Mouse (Mus musculus) kidney, postnatal 25 days (tissue): ENCODE measurements at regions not wholly inside any gene's neighbourhood (a gene's known extent, or its start where the extent isn't known, plus 50 kb on each side); places are given as distances from the start of the nearest gene placed in this dataset.
A peak's percentile ranks its signal among the peaks of the same experiment; 100 is the strongest.
"Not testable (repeated sequence)": the region's sequence is repeated elsewhere in the genome, so short reads cannot be mapped to it uniquely, and the experiment has no call there.

Experiments
- DNase-seq, 2 experiments: peaks; one replicate each; pipeline ENCODE4 v3.0.0; 2021; ENCODE audit warnings: mixed read lengths in 2 of 2

DNA sequence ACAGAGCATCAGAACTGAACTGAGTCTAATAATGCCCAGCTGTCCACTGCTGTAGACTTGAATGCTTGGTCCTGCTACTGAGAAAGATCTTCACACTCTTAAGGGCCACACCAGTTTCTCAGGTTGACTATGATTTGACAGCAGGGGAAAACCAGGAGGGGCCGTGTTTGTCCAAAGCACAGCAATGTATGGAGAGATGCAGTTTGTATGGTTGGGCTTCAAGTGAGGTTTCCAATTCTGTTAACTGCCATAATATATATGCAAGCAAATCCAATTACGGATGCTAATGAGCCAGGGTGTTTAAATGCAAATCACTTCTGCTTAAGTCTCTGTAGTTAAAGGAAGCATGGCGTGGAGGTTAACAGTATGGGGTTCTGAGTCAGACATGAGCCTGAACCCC is 157.2 kb upstream of the 1700056E22Rik start:
- DNase-seq: no peak

DNA sequence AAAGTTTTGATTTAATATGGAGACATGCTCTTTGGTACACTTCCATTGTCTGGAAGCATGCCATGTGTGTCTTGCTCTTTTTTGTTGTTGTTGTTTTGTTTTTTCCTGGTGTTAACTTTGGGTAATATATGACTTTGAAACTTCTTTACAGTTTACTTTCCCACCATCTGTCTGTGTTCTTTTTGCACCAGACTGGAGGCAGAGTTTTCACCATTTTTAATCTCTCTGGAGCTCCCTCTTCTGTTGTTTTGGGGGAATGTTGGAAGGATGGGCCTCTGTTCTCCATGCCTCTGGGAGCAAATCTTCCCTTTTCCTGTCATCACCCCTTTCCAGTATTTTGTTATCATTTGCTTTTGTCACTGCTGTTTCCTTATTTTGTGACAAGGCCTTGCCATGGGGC is 153.5 kb upstream of the 1700056E22Rik start:
- DNase-seq: no peak

DNA sequence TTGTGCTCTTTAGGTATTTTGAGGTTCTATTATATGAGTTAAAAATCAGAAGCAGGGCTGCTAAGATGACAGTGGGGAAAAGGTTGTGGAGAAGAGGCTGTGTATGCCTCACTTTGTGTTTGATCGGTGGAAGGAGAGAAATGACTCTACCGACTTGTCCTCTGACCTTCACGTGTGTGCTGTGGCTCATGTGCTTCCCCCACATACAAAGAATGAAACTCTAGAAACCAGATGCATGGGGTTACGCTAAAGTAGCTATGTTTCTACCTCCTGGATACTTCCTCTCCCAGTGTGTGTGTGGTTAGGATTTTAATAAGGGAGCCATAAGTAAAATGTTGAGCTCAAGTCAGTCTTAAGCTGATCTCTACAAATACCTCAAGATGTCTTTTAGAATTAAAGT is 148.1 kb upstream of the 1700056E22Rik start:
- DNase-seq: no peak

DNA sequence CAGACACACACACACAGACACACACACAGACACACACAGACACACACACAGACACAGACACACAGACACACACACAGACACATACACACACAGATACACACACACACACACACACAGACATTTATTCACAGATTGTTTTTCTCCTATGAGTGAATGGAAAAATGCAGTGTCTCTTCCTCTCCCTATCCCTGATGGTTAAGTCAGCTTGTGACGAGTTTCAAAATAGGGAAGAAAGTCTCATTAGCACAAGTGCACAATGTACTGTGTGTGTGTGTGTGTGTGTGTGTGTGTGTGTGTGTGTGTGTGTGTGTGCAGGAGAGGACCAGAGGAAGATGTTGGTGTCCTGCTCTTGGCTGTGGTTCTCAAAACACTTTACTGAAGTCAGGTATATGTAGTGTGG is 140.3 kb upstream of the 1700056E22Rik start:
- not testable (repeated sequence) for DNase-seq

DNA sequence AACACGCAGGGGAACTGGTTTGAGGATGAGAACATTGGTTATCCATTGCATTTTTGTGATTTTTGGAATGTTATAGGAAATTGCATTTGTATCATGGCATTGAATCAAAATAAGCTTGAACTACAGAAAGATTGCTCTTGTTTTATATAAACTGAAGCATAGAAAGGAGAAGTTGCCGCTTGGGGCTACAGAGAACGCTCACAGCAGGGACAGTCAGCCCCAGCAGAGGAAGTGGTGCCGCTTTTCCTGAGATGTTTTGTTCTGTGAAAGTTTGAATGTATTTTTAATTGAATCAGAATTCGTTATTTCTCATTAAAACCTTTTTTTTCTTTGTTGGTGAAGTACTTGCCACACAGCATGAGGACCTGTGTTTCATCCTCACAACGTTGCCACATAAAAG is 139.6 kb upstream of the 1700056E22Rik start:
- DNase-seq: no peak

DNA sequence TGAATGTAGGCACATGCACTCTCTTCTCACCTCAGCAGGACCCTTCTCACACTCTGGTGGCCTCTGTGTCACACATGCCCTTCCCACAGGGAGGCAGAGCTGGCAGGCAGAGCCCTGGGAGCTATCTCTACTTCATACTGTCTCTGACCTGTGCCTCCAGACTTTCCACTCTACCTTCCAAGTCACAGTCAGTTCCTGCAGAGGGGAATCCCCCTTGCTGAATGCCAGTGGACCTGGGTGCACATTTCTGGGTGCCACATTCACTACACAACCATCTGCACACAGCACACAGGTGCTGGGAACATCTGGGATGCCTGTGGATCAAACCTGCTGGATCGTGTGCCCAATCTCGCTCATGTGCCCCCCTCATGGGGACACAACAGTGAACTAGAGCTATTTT is 138.9 kb upstream of the 1700056E22Rik start:
- no peak for DNase-seq

DNA sequence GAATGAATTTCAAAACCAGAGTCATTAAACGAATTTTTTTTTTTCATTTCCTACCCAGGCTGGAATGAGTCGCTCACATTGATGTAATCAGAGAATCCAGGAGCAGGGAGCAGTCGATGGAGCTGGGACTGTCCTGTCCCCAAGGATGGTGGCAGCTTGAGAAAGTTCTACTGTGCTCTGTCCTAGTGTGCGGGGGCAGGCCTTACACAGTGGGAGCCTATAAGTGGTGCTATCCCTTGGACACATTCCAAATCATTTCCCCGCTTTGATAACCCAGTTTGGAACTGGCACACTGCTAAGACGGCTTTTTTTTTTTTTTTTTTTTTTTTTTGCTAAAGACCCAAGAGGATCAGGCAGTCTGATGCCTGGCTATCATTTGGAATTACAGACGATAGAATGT is 137.5 kb upstream of the 1700056E22Rik start:
- no peak for DNase-seq

DNA sequence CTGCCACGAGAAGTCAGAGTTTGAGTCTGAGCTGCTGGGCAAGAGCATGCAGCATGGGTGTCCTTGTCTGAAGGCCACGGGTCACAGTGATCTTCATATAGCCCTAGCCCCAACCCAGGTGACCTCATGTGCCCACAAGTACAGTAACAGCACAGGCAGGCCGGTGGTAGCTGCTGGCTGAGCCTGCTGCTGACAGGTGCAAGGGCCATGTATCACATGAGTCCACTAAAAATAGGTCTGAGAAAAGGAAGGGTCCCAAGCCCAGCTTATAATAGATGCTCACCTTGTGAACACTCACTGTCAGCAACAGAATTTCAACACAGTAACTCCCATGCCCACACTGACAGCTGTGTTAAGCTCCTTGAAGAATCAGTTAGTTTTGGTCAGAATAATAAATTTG is 136.8 kb upstream of the 1700056E22Rik start:
- no peak for DNase-seq

DNA sequence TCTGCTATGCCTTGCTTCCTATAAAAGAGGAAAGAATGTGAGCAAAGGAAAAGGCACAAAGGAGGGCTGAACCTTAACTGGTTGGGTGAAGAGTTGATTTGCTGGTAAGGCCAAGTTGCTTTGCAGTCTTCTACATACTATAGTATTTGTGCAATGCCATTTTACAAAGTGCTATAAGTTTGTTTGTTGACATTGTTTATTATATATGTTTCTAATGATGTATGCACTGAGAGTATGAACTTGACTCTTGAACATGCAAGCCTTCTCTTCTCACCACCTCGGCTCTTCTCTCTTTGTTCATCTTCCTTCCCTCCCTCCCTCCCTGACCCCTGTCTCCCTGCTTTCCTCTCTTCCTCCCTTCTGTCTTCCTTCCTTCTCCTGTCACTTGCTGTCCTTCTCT is 135.9 kb upstream of the 1700056E22Rik start:
- no peak for DNase-seq

DNA sequence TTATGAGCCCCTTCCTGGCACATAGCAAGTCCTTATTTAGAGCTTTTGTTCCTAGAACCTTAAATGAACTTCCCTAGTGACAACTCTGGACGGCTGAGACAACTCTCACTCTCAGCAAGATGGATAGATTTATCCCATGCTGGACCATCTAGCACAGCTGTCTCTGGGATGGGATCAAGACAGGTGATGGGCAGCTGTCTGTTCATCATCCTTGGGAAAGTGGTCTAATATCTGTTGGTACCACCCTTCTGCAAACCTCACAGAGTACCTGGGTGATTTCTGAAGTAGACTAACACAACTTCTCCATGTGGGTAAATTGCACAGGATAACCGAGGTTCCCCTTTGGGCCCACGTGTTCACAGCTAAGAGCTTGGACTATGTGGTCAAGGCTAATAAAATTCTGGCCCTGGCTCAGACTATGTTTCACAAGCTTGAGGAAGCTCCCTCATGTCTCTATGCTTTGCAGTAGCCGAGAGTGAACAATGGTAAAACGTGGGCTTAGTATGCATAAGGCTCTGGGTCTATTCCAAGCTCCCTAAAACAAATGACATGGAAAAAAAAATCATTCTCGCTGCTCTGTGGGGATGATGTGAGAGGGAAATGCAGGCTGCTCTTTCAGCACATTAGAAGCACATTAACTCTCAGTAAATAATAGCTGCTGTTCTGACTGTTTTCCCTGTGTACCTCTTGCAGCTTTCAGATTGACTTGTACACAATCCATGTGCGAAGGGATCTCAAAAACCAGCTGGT is 135.1 kb upstream of the 1700056E22Rik start:
- DNase-seq: no peak

DNA sequence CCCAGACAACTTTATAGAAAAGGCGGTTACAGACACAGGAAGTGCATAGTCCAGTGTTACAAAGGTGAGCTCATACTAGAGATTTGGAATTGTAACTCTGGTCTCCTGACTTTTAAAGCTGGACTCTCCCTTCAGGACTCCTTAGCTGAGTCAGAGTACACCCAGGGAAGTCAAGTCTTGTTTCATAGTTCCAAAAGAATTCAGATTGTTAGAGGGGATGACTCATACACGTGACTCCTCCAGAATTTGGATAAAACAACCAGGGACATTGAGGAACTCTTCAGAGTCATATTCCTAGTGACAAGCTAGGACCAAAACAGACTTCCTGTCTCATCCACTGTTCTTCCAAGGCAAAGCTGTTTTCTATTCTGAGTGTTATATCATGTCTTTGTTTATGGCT is 132.8 kb upstream of the 1700056E22Rik start:
- DNase-seq: no peak

DNA sequence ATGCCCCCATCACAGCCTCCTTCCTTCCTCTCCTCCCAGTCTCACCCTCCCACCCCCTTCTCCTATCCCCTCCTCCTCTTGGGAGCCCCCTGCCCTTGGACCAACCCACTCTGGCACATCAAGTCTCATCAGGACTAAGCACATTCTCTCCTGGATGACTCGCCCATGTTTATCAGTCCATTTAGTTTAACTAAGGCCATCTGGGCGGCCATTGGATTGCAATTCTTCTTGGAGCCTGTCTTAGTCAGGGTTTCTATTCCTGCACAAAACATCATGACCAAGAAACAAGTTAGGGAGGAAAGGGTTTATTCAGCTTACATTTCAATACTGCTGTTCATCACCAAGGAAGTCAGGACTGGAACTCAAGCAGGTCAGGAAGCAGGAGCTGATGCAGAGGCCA is 128.4 kb upstream of the 1700056E22Rik start:
- not testable (repeated sequence) for DNase-seq

DNA sequence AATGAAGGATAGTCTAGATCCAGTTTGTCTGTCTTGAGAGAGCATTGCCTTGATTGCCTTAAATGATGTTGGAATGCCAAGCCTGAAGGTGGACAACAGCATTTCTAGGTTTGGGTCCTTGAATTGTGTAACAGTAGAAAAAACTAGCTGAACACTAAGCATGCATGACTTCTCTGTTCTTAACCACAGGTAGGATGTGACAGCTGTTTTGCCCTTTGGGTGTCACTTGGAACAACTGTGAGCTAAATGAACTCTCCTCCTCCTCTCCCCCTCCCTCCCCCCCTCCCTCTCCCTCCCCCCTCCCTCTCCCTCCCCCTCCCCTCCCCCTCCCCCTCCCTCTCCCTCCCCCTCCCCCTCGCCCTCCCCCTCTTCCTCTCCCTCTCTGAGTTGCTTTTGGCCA is 113.6 kb upstream of the 1700056E22Rik start:
- DNase-seq: no peak

DNA sequence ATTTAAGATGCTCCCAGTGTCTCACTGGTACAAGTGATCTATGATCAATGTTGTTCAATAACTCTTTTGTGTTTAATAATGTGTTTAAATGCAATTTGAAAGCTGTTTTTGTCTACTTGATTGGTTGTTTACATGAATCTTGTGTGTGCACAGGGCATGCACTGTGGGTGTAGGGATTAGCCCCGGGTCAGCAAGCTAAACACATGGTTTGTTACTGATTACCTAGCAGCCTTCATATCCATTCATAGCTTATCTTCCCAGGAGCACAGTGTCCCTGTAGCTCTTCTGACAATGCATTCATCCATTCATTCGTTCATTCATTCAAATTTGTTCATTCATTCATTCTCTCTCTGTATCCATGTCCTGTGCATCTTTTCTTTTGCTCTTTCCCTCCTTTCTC is 108.9 kb upstream of the 1700056E22Rik start:
- peak in 1 of 2 experiments; percentile 3 for DNase-seq

DNA sequence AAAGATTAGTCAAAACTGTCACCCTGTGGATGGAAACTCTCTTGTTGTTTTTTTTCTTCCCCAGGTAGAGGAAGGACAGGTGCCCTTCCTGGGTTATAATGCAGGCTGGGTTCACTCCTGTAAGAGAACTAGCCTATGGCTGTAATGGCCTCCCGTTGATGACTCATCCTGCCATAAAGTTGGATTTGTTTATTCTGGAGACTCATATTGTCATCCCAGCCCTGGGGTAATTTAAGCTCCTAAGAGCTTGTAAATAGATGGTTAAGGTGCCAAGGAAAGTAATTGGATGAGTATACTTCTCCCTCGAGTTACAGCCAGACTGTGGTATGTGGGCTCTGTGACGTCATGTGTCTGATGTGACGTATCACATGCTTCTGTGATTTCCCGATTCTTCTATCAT is 106.4 kb upstream of the 1700056E22Rik start:
- DNase-seq: no peak

DNA sequence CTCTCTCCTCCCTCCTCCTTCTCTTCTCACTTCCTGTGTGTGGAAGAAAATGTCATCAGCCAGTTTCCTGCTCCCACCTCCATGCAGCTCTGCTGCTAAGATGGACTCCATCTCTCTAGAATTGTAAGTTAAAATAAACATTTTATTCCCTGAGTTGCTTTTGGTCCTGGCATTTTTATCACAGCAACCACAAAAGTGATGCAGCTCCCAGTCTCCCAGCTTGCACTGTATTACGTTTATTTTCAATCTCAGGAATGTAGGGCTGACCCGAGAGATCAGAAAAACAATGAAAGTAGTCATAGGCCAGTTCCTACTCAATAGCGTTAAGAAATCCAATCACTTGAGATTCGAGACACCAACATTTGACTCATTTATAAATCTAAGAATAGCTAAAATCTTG is 106.0 kb upstream of the 1700056E22Rik start:
- no peak for DNase-seq

DNA sequence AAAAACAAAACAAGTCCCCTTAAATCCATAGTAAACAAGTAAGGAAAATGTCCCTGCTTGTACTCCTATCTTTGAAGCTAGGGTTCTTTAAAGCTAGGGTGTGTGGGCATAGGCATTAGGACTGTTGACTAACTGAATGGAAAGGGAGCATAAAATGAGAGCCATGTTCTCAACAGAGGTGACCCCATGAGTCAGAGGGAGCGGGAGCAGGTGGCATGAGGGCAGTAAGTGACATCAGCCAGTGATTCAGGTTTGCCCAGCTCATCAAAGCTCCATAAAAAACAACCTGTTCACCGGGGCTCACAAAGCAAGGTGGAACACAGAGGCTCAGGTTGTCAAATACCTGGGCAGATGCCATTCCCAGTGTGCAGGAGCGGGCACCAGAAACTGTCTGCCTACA is 104.6 kb upstream of the 1700056E22Rik start:
- DNase-seq: no peak

DNA sequence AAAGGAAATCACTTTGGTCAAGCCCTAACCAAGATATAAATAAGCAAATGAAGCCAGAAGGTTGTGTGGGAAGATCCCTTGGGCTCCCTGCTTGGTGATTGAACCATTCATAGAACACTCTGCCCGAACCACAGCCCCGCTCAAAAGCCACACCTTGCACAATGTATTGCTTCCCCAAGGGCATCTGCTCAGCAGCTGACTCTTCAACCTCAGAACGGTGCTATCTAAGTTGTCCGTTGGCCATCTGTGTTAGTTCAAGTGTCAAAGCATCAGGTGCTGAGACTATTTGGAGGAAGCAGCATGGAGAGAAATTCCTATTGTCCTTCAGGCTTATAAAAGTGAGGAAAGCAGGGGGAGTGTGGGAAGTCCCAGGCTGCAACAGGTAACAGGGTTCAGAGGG is 96.8 kb upstream of the 1700056E22Rik start:
- no peak for DNase-seq

DNA sequence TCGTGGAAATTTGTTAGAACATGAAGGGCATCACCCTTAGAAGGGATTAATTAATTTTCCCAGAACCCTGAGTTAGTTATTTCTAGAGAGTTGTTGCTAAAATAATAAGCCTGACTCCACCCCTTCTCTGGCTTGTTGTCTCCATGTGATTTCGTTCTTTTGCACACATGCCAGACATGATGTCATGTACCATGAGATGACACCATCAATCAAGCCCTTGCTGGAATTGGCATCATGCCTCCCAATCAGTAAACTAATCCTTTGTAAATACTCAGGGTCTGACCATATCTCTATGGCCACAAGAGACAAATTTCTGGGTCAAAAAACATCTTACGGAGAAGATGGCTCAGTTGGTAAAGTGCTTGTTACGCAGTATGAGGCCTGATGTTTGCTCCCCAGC is 93.2 kb upstream of the 1700056E22Rik start:
- DNase-seq: no peak

DNA sequence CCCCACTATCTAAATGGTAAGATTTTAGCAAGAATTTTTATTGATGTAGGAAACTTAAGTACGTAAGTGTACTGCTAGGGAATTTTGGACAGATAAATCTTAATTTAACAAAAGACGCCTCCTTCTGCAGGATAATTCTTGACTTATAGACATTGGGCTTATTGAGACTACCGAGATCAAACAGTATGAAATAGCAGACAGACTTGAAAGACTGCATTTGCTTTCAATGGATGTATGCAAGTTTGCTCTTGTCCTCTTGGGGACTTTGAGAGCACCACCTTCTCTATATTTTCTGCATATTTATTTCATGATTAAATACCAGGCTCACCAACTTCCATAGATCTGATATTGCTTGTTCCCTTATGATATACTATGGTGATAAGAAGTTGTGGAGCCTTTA is 92.8 kb upstream of the 1700056E22Rik start:
- DNase-seq: no peak
